Mouse (Mus musculus) thymus, postnatal 25 days (tissue): ENCODE data around the gene Rorc.

Source experiments
- DNase-seq: peaks from one replicate; pipeline ENCODE4 v3.0.0; 2022

Gene Rorc

DNA sequence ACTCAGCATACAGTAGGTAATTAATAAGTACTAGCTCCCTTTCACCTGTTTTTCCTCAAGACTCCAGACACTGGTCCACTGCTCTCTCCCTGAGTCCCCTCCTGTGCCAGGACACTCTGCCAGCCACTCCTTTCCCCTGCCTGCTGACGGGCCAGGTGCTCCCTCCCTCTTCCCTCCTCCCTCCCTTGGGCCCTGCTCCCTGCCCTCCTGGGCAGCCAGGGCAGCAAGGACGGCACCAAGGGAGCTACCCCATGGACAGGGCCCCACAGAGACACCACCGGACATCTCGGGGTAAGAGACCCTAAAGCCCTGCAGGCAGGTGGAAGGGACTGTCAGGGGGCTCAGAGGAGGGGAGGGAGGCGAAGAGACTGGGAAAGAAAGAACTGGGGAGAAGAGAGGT is at the start of gene Rorc:
Rorc (plus strand) TSS at position 154 of the 400 bp plus-strand sequence.
- peak; percentile 15 for DNase-seq

DNA sequence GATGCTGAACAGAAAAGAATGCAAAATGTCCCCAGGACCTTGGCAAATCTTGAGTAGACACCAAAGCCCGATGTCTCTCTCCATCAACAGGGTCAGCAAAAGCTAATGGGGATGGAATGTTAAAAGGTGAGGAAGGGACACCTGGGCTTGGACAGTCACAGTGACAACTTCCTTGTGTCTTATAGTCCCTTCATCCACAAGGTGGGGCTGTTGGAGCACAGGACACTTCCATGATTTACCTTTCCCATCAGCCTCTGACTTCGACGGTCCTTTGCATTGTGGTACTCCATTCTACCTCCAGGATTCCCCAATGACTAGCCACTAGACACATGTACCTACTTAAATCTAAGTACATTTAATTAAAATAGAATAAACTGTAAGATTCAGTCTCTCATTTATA is 43.9 kb upstream of the Rorc start:
- peak; percentile 26 for DNase-seq

DNA sequence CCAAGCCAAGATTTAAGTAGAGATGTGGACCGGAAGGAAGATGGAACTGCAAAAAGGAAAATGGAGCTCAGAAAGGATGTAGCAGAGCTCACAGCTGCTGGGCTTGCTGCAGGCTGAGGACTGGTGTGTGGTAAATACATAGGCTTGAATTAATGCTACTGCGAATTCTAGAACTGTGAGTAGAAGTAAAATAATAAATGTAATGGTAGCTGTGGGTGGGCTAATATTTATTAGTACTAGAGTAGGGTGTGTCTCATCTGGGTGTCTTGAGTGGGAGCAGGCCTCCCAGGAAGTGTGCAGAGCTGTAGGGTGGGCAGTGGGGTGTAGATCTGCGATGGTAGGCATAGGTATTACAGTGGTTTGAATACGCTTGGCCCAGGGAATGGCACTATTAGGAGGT is 38.2 kb upstream of the Rorc start:
- no peak for DNase-seq

GRCm38 (mm10) chr3:94338522-94338921 is 34.1 kb upstream of the Rorc start:
- no peak for DNase-seq

DNA sequence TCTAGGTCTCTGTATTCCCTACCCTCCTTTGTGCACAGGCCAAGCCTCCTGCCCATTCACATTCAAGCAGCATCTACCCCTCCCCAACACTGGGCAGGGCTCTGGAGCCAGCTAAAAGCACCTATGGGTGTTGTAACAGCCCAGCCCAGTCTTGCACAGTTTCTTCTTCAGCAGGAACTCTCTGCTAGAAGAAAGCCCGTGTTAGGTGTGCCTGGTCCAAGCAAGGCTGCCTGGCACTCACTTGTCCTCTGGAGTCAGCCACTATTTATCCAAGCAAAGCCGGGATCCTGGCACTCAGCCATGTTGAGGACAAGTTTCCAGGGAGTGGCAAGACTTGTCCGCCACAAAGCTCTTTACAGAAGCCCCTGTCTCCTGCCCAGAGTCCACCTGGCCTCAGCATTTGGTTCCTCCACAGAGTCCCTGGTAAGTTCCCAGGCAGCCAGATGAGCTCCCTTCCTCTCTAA is 30.6 kb upstream of the Rorc start, which contains the start of gene Them5:
Them5 (plus strand) TSS at position 141 of the 464 bp plus-strand sequence.
- no peak for DNase-seq

DNA sequence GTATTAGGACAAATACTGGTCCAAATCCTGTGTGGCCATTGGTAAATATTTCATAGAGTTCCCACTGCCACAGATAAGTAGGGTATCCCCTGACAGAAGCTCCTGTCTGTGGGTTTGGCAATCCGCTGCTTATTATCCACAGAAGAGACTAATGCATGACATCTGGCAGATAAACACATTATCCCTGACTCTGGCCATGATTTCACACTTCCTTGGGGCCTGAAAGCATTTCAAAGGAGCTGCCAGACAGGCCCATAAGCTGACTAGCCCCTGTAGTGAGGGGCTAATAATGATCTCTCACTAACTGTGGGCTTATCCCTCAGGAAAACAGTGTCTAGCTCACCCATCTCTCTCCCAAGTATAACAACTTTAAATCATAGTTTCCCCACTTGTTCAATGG is 30.0 kb upstream of the Rorc start:
- no peak for DNase-seq

- no peak for DNase-seq
These were observed 28.4 kb upstream of the Rorc start for GRCm38 (mm10) chr3:94344182-94344581.

DNA sequence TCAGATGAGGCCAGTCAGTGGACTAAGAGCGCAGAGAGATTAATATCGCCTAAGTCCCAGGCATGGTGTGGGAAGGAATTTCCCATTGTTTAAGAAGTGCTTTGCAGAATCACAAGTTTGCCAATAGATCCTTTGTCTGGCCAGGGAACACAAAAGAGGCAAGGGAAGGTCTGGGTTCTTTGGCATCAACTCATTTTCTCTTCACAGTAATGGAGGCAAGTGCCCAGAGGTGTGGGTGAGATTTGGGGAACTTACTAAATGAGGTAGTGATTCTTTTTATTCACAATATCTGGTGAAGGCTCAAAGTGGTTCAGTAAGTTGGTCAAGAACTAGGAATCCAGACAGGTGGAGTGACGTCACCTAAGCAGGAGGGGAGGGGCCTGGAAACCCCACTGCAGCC is 27.7 kb upstream of the Rorc start:
- DNase-seq: no peak

DNA sequence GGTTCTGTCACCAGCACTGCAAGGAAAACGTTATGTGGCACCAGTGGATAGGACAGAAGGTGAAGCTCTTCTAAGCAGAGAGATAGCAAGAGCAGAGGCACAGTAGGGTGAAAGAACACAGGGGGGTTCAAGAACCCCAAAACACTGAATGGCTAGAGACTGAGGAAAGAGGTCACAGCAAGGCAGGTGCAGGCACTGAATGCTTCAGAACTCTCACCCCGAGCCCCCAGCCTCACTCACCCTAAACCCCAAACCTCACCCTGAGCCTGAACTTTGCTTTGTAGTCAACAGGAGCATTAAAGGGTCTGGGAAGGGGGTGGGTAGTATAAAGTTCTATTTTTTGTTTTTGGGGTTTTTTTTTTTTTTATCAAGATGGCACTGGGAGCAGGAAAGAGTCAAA is 24.4 kb upstream of the Rorc start:
- no peak for DNase-seq

DNA sequence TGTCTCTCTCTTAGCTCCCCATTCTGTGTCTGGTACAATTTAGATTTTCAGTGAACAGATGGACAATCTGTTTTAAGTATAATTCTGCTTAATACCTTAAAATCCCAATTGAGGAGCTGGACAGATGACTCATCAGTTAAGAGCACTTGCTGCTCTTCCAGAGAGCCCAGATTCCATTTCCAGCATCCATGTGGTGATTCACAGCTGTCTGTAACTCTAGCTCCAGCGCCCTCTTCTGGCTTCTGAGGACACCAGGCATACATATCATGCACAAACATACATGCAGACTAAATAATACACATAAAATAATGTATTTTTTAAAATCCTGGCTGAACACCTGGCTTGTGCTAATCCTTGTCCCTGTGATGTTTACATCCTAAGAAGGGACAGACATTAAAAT is 11.8 kb upstream of the Rorc start:
- DNase-seq: no peak

DNA sequence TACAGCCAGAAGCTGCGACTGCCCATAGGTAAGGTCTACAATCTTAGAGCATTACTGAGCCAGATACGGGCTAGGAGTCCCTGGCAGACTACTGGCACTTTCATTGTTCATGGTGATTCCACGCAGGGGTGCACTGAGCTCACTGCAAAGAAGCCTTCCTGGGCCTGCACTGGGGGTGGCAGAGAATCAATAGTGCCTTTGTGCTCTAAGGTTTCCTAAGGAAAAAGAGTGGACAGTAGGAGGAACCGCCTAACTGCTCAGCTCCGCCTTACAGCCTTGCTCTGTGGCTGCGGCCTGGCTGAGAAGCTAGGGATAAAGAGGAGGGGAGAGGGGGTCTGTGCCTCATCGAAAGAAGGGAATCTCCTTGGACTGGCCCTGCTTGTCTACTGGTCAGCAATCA is 10.5 kb upstream of the Rorc start, which contains the start of gene C2cd4d:
C2cd4d (plus strand) TSS at position 301 of the 400 bp plus-strand sequence.
- DNase-seq: no peak

- no peak for DNase-seq
These were observed 9.1 kb upstream of the Rorc start for GRCm38 (mm10) chr3:94363291-94364153.

- no peak for DNase-seq
These were observed 8.5 kb upstream of the Rorc start for GRCm38 (mm10) chr3:94364154-94364526.

- DNase-seq: peak; percentile 85
These were observed 5.8 kb upstream of the Rorc start for GRCm38 (mm10) chr3:94366761-94367160.

DNA sequence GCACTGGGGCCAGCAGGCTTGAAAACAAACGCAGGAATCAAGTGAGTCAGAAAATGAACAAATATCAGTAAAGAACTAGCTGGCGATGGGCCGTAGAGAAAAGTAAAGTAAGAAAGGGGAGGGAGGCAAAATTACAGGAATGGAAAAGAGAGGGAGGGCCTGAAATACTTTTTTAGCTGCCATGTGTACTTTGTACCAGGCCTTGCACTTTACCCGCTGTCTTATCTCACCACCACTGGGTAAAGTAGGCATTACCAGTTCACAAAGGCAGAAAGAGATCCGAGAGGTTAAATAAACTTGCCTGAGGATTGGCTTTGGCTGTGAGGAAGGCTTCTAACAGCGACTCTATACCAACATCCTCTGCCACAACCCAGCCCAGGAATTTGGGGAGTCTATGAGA is 5.1 kb upstream of the Rorc start:
- DNase-seq: no peak

DNA sequence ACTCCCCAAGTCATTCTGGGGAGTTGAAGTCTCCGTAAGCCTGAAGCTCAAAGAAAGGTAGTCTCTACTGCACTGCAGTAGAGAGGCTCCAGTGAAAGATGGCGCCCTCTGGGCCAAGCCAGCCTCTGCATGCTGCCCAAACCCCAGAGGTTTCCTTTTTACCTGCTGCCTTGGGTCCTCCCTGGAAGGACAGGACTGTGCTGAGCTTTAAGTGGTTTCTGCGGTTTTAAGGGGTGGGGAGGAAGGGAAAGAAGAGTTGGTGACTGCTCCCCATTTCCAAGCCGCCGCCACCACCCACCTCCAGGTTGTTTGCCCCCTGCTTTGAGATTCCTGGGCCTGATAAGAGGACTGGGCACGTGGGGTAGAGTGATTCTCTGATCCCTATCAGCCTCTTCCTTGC is 4.0 kb upstream of the Rorc start:
- peak; percentile 41 for DNase-seq

DNA sequence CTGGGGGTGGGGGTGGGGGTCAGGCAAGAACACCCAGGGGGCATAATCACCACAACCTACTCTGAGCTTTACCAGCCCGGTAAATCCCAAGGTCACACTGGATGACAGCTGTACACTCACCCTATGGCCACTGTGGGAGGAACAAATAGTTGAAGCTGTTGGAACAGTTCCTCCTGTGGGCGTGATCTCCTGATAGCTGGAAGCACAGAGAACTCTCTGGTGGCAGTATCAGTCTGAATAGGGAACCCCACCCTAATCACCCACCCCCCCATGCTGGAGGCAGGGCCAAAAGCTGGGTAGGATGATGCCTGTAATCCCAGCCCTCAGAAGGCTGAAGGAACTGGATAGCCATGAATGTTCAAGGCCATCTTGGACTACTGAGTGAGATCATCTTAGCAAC is 2.9 kb upstream of the Rorc start:
- DNase-seq: no peak

- no peak for DNase-seq
These were observed 957 bp upstream of the Rorc start for GRCm38 (mm10) chr3:94371637-94372036.

- no peak for DNase-seq
These were observed 556 bp upstream of the Rorc start for GRCm38 (mm10) chr3:94372038-94372437.

GRCm38 (mm10) chr3:94373090-94373489 is 496 bp downstream of the Rorc start:
- DNase-seq: peak; percentile 40

DNA sequence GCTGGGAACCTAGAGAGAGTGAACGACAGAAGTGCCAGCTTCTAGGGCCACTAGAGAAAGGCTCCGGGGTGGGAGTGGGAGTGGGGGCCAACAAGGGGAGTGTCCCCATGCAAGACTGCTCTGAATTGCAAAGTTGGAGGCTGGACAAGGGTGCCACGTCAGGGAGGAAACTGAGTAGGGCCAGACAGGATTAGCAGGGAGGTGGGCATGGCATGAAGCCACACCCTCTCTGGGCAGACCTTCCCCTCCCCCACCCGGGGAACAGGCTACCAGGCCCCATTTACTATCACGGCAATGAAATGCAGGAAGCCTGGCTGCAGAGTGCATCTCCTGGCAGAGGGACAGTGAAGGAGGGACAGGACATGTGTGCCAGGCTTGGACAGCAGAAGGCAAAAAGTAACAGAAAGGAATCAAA is 1.0 kb downstream of the Rorc start:
- peak; percentile 58 for DNase-seq

DNA sequence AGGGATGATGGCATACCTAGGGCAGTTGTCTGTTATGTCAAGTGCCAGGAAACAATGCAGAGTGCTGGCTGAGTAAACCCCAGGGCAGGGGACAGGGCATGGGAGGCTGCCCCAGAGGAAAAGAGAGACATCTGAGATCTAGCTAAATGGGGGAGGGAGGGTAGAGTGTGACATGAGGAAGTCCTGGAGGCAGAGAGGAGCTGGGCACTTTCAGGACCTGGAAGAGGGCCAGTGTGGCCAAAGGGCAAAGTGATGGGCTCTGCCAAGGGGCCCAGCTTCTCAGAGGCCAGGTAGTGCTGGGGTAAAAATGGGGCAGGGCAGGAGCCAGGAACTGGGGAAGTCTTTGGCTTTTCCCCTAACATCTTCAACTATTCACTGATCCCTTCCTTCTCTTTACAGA is 2.0 kb downstream of the Rorc start:
- peak; percentile 41 for DNase-seq

- DNase-seq: peak; percentile 55
These were observed 2.6 kb downstream of the Rorc start for GRCm38 (mm10) chr3:94375146-94375545.

- peak; percentile 77 for DNase-seq
These were observed 3.3 kb downstream of the Rorc start for GRCm38 (mm10) chr3:94375861-94376260.
